Mouse (Mus musculus) stomach, postnatal 0 days (tissue): ENCODE results near the gene Cdh15.

Experiments
- CTCF ChIP-seq: IDR thresholded peaks from 2 replicates; pipeline ENCODE4 v1.5.1; 2016; ENCODE audit warnings: antibody characterized with exemption, low read depth, mild to moderate bottlenecking, moderate library complexity
- EP300 ChIP-seq: optimal IDR thresholded peaks from 2 replicates; pipeline ENCODE3; 2016; ENCODE audit warnings: antibody characterized with exemption

DNA sequence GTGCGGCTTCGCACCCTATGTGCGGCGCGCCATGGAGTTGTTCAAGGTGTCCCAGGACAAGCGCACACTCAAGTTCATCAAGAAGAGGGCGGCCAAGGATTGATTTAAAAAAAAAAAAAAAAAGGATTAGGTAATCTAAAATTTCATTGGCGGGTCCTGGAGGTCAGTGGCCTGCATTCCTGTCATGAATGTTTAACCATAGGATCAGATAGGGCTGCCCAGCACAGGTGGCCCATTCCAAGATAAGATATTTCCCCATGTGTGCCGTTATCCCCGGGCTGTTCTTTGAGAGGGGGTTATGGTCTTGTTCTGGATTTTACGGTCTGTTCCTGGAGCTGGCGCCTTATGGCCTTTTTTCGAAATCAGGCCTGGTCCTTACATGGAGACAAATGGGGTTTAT lies 11.1 kb upstream of the Cdh15 start:
- no peak for TF ChIP-seq CTCF
- no peak for TF ChIP-seq EP300
